Mouse (Mus musculus) embryonic facial prominence, embryonic 10.5 days (tissue): Measurements from ENCODE around the gene Ccdc159. TPM values are rescaled to one million over a fixed set of nuclear protein-coding genes. Genes with fewer than 3 reads are reported as not detected.

ENCODE experiments used
- DNase-seq: peaks from one replicate; pipeline ENCODE4 v3.0.0-alpha.2; 2017; ENCODE audit warnings: low spot score
- H3K27ac ChIP-seq: fragments of 300-500 bp; sonication (generic); replicated peaks from 2 replicates; pipeline ENCODE4 v1.5.1; 2016; ENCODE audit warnings: mild to moderate bottlenecking
- H3K27me3 ChIP-seq: fragments of 300-500 bp; sonication (generic); replicated peaks from 2 replicates; pipeline ENCODE4 v1.6.1; 2016; ENCODE audit warnings: low read depth, mild to moderate bottlenecking; ENCODE audit not compliant: poor library complexity, severe bottlenecking
- H3K36me3 ChIP-seq: fragments of 300-500 bp; sonication (generic); replicated peaks from 2 replicates; pipeline ENCODE4 v1.6.1; 2016; ENCODE audit warnings: mild to moderate bottlenecking, moderate library complexity
- H3K4me1 ChIP-seq: fragments of 300-500 bp; sonication (generic); 2 replicates; pipeline ENCODE4 v1.6.1; 2016
- H3K4me3 ChIP-seq: fragments of 300-500 bp; sonication (generic); 2 replicates; pipeline ENCODE4 v1.5.1; 2016; ENCODE audit warnings: mild to moderate bottlenecking, moderate library complexity
- H3K9me3 ChIP-seq: fragments of 300-500 bp; sonication (generic); 2 replicates; pipeline ENCODE4 v1.6.1; 2016; ENCODE audit warnings: mild to moderate bottlenecking
- WGBS: fragments of 180-500 bp; shearing (Covaris S2); methylation state at CpG from one replicate; pipeline ENCODE4 v1.1.7; 2016; 5-methylcytosine and 5-hydroxymethylcytosine counted together
- polyA plus RNA-seq: library from polyadenylated mRNA; unstranded; fragments of >200 nt; fragmentation: Nextera tagmentation; extraction: Ambion mirVana; gene quantifications from 2 replicates; pipeline ENCODE4 v1.2.1, GENCODE M21; 2016

Gene Ccdc159
- polyA plus RNA-seq, 1 experiment from 2014 or later, result 3.3 TPM

DNA sequence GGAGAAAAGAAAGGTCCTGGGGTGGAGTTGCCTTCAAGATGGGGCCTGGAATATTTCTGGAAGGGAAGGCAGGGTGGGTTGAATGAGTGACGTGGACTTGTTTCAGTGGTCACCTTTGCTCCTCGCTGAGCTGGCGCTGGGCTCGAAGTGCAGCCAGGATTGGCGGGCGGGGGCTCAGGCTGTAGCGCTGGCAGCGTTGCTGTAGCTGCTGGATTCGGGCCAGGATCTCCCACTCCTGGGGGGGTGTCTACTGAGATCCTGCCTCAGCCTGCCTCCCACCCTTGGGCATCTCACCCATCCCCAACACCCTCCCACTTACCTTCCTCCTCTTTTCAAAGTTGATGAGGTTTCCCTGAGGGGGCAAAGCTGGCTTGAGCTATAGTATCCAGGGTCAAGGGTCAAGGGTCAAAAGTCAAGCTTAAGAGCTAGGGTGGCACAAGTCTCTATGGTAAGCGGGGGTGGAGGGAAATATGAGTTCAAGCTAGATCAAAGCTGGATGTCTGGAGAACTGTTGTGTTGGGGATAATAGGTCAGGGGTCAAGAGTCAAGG, 49.4 kb downstream of the Ccdc159 start:
- DNase-seq, result no peak
- 86% methylated on average over 10 of the region's 10 CpGs for WGBS
- no peaks in the 10 kb centered on the region for H3K9me3 ChIP-seq
- H3K27ac ChIP-seq, result no peak overlapping the region
- 0 out of 2 replicates have a peak, but pooled peaks cover 4% of the 10 kb centered on the region for H3K4me1 ChIP-seq
- H3K4me3 ChIP-seq, result no peak overlapping the region
- peaks cover 3% of the 10 kb centered on the region; the same call in 1 of the 2 replicates for H3K36me3 ChIP-seq
- peaks cover 8% of the 10 kb centered on the region for H3K27me3 ChIP-seq

GRCm38 (mm10) chr9:21977331-21977730, 50.1 kb downstream of the Ccdc159 start:
- WGBS, result 90% methylated on average over 5 of the region's 5 CpGs
- Histone ChIP-seq H3K36me3 (peaks cover 3% of the 10 kb centered on the region; the same call in 1 of the 2 replicates), H3K4me3 (no peak overlapping the region), H3K27ac (no peak overlapping the region), H3K9me3 (no peaks in the 10 kb centered on the region), H3K4me1 (0 out of 2 replicates have a peak, but pooled peaks cover 4% of the 10 kb centered on the region), H3K27me3 (peaks cover 11% of the 10 kb centered on the region)
- DNase-seq, result no peak

DNA sequence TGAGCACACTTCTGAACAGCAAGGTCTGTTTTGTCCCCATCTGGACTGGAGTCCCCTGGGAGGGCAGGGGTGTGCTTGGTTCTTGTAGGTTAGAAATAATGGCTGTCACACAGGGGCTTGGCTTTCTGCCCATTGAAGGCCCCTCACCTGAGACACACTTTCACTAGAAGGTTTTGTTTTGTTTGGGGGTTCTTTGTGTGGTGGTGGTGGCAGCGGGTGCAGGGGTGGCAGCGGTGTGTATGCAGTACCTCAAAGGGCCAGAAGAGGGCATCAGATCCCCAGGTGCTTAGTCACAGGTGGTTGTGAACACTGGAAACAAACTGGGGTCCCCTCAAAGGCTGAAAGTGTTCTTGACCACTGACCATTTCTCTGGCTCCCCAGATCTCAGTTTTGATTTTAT, 50.7 kb downstream of the Ccdc159 start:
- Histone ChIP-seq H3K4me1 (0 out of 2 replicates have a peak, but pooled peaks cover 4% of the 10 kb centered on the region), H3K27ac (no peak overlapping the region), H3K4me3 (no peak overlapping the region), H3K36me3 (peaks cover 3% of the 10 kb centered on the region; the same call in 1 of the 2 replicates), H3K27me3 (peaks cover 12% of the 10 kb centered on the region), H3K9me3 (no peaks in the 10 kb centered on the region)
- DNase-seq, result peak; percentile 47
- 25% methylated on average over 2 of the region's 2 CpGs for WGBS

- WGBS, result 93% methylated on average over 4 of the region's 4 CpGs
- H3K27me3 ChIP-seq, result peaks cover 17% of the 10 kb centered on the region
- 0 out of 2 replicates have a peak, but pooled peaks cover 4% of the 10 kb centered on the region for H3K4me1 ChIP-seq
- no peak for DNase-seq
- H3K9me3 ChIP-seq, result no peaks in the 10 kb centered on the region
- H3K4me3 ChIP-seq, result no peak overlapping the region
- H3K27ac ChIP-seq, result no peak overlapping the region
- H3K36me3 ChIP-seq, result peaks cover 3% of the 10 kb centered on the region; the same call in 1 of the 2 replicates
Observed at GRCm38 (mm10) chr9:21978398-21979128, 51.3 kb downstream of the Ccdc159 start.

- DNase-seq, result no peak
- Histone ChIP-seq H3K36me3 (0 out of 2 replicates have a peak, but pooled peaks cover 3% of the 10 kb centered on the region), H3K4me3 (no peak overlapping the region), H3K27ac (no peak overlapping the region), H3K27me3 (peaks cover 70% of the 10 kb centered on the region), H3K4me1 (peaks cover 12% of the 10 kb centered on the region), H3K9me3 (no peaks in the 10 kb centered on the region)
- WGBS, result 23% methylated on average over 3 of the region's 3 CpGs
Observed at GRCm38 (mm10) chr9:21983911-21984310, 56.6 kb downstream of the Ccdc159 start.

Other genes with a start within 250 kb of the Ccdc159 start
- gene Ldlr, start 204.0 kb upstream of the Ccdc159 start, polyA plus RNA-seq, result 51.6 and 55.9 TPM in 2 replicates
- gene Spc24, start 167.2 kb upstream of the Ccdc159 start, polyA plus RNA-seq, result 187 TPM in 2 replicates
- gene Kank2, start 128.7 kb upstream of the Ccdc159 start, polyA plus RNA-seq, result 15.3 and 17.8 TPM in 2 replicates
- gene Angptl8, start 92.0 kb upstream of the Ccdc159 start, polyA plus RNA-seq, result 0.48 and 0.52 TPM in 2 replicates
- 27.2 and 28.0 TPM in 2 replicates for gene Dock6, start 74.8 kb upstream of the Ccdc159 start, polyA plus RNA-seq
- gene Rab3d, start 9.3 kb upstream of the Ccdc159 start, polyA plus RNA-seq, result 5.4 and 6.9 TPM in 2 replicates
- 31.1 and 33.1 TPM in 2 replicates for gene Tmem205, start 85 bp downstream of the Ccdc159 start, polyA plus RNA-seq
- 9.5 and 9.6 TPM in 2 replicates for gene Plppr2, start 9.6 kb downstream of the Ccdc159 start, polyA plus RNA-seq
- gene Swsap1, start 28.3 kb downstream of the Ccdc159 start, polyA plus RNA-seq, result 7.1 and 8.0 TPM in 2 replicates
- 7.9 and 8.6 TPM in 2 replicates for gene Epor, start 36.0 kb downstream of the Ccdc159 start, polyA plus RNA-seq
- 4.0 and 5.6 TPM in 2 replicates for gene Rgl3, start 62.0 kb downstream of the Ccdc159 start, polyA plus RNA-seq
- 3.8 and 4.0 TPM in 2 replicates for gene Ccdc151, start 75.2 kb downstream of the Ccdc159 start, polyA plus RNA-seq
- 107 and 115 TPM in 2 replicates for gene Prkcsh, start 75.3 kb downstream of the Ccdc159 start, polyA plus RNA-seq
- gene Elavl3, start 124.6 kb downstream of the Ccdc159 start, polyA plus RNA-seq, result 8.2 and 10.1 TPM in 2 replicates
- not detected in 2 replicates for gene Gm49318, start 143.8 kb downstream of the Ccdc159 start, polyA plus RNA-seq
- gene Zfp653, start 143.9 kb downstream of the Ccdc159 start, polyA plus RNA-seq, result 9.1 and 10.2 TPM in 2 replicates
- gene Ecsit, start 158.0 kb downstream of the Ccdc159 start, polyA plus RNA-seq, result 38.6 and 41.7 TPM in 2 replicates
- gene Cnn1, start 171.7 kb downstream of the Ccdc159 start, polyA plus RNA-seq, result 1.3 and 3.1 TPM in 2 replicates
- gene Elof1, start 189.7 kb downstream of the Ccdc159 start, polyA plus RNA-seq, result 241 and 245 TPM in 2 replicates
- 16.6 and 17.5 TPM in 2 replicates for gene Acp5, start 208.2 kb downstream of the Ccdc159 start, polyA plus RNA-seq
- gene Pigyl, start 229.4 kb downstream of the Ccdc159 start, polyA plus RNA-seq, result 45.1 and 48.2 TPM in 2 replicates